Mouse (Mus musculus) T-cell, adult 2 months (primary cell): Measurements from ENCODE around the gene Cyp2d22.
A peak's percentile ranks its signal among the peaks of the same experiment; 100 is the strongest.
"Not testable (repeated sequence)": the region's sequence is repeated elsewhere in the genome, so short reads cannot be mapped to it uniquely, and the experiment has no call there.

Experiments
- DNase-seq: peaks from one replicate; pipeline ENCODE4 v3.0.0; 2022; ENCODE audit warnings: low spot score

Gene Cyp2d22

DNA sequence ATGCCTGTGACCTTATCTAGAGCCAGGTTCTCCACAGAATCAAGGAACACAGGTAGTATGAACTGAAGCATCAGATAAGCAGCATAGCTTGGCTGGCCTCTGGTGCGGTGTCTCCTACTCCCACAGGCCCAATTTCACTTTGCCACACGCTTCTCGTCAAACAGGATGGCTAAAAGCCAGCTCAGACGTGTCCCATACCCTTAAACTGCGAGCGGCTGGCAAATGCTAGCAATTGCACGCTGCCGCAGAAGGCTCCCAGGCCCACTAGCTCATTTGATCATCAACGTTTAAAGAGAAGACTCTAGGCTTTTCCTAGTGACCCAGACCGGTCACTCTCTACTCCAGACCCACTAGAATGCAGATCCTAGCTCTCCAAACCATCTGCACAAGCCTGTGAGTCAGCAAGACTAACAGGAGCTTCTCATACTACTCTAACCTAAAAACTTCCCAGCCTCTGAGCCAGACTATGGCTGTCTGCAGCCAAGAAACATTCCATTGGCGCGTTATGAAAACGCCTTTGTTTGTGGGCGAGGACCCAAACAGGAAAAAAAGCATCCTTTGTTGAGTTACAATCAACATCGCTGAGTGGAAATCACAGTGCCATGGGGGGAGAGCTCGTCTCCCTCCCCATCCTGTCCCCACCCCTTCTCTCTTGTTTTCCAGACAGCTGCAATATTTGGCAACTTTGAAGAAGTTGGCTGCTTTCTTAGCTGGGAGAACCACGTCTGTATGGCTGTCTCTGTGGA lies 3.5 kb downstream of the Cyp2d22 start:
- DNase-seq = no peak

GRCm38 (mm10) chr15:82375855-82376254 lies 4.2 kb downstream of the Cyp2d22 start:
- no peak for DNase-seq

- no peak for DNase-seq
Observed at GRCm38 (mm10) chr15:82374437-82374836, 5.6 kb downstream of the Cyp2d22 start.

GRCm38 (mm10) chr15:82372991-82373390 lies 7.1 kb downstream of the Cyp2d22 start:
- DNase-seq = no peak

DNA sequence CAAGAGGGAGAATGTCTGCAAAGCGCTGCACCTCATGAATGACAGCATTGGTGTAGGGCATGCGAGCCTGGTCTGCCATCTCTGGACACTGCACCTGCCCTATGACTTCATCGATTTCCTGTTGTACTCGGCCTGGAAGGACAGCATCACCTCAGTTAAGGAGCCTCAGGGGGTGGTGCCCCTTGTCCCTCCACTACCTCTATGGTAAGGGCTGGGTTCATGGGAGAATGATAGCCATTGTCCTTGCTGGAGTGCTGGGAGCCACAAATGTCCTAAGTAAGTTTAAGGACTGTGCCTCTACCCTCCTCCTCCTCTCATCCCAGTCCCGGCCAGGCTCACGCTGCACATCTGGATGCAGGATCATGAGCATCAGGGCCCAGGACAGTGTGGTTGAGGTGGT lies 7.6 kb downstream of the Cyp2d22 start:
- no peak for DNase-seq

- DNase-seq = no peak
Observed at GRCm38 (mm10) chr15:82368851-82369250, 11.2 kb downstream of the Cyp2d22 start.

GRCm38 (mm10) chr15:82368146-82368545 lies 11.9 kb downstream of the Cyp2d22 start:
- no peak for DNase-seq

GRCm38 (mm10) chr15:82364561-82364960 lies 15.5 kb downstream of the Cyp2d22 start:
- DNase-seq = not testable (repeated sequence)

DNA sequence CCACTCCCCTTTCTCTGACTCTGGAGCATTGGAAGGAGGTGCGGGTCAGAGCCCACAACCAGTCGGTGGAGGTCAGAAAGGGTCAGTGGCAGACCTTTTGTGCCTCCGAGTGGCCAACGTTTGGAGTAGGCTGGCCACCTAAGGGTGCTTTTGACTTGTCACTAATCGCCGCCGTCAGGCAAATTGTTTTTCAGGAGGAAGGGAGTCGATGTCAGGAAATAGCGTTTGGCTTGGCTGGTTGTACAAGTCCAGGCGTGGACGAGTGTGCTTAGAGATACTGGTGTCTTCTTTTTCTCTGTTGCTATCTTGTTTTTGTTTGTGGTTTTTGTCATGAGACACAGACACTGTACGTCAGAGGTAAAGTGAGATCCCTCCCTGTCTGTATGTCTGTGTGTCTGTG lies 16.3 kb downstream of the Cyp2d22 start:
- peak; percentile 55 for DNase-seq

DNA sequence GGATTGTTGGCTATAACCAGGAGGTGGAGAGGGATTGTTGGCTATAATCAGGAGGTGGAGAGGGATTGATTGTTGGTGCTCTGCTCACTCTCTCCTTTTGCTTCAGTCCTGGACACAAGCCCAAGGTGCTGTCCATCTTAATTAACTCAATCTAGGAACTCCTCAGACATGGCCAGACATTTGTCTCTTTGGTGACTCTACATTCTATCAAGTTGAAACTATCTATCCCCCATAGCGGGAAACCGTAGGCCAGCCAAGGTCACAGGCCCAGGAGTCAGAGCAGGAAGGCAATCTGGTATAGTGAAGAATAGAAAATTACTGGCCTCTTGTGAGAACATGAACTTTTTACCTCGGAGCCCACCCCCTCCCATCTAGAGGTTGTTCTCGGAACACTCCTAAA lies 17.8 kb downstream of the Cyp2d22 start:
- DNase-seq = no peak

- no peak for DNase-seq
Observed at GRCm38 (mm10) chr15:82361459-82362018, 18.5 kb downstream of the Cyp2d22 start.

GRCm38 (mm10) chr15:82358431-82359260 lies 21.4 kb downstream of the Cyp2d22 start:
- DNase-seq = no peak

DNA sequence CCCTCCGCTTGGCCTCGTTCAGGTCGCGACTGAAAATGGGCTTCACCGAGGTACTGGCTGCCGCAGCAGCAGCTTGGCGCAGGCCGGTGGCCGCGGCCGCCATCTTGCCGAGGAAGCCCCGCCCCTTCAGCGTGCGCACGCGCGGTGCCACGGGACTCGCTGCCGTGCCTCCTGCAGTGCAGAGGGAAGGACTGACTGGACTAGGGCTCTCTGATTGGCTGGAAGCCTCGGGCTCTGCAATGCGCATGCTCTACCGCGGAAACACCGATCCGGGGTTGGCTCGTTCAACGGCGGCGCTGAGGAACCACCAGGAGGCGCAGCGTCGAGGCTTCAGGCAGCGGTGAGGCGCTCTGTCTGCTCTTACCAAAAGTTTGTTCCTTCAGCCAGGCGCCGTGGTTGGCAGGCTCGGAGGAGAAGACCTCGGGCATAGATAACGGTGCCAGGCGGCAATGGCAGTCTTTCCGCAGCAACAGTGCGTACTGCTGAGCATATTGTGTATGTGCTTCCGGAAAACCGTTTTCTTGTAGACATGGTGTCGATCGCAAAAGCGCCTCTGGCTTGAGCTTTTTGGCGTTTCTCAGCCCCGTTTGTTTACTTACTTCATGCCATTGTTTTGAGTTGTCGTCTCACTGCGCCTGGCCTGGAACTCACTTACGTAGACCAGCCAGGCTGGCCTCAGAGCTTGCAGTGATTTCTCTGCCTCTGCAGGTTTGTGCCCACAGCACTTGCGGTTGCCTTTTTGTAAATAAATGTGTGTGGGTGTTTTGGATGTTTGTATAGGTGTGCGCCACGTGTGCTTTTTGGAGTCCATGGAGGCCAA lies 25.7 kb downstream of the Cyp2d22 start, which contains the start of gene Ndufa6:
Ndufa6 (minus strand) TSS at position 197 of the 820 bp plus-strand sequence.
- peak; percentile 98 for DNase-seq

- no peak for DNase-seq
Observed at GRCm38 (mm10) chr15:82353745-82354113, 26.3 kb downstream of the Cyp2d22 start.

DNA sequence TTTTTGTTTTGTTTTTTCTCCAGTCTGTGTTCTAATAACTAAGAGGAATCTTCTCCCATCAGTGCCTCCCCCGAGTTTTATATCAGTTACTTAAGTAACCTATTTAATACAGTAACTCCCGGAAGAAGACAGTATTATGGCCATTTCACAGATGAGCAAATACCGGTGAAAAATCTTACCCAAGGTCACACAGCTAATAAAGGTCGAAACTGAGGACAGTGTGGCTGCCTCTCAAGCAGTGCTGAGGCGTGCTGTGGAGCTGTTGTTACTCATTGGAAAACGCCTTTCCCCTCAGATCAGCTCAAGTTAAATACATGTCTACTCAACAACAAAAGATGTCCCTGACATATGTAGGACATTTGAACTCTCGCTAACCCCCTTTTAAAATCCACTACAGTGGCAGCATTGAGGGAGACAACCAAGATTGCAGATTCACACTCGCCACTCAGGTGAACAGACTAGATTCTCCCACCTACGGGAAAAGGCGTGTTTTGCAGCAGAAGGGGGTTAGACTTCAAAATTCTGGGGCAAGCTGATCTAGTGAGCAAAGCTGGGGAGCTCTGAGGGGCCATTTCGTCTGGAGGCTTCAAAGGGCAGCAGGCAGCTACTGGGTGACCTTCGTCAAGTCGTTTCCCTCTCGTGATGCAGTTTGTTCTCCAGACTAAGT lies 26.8 kb downstream of the Cyp2d22 start:
- no peak for DNase-seq

DNA sequence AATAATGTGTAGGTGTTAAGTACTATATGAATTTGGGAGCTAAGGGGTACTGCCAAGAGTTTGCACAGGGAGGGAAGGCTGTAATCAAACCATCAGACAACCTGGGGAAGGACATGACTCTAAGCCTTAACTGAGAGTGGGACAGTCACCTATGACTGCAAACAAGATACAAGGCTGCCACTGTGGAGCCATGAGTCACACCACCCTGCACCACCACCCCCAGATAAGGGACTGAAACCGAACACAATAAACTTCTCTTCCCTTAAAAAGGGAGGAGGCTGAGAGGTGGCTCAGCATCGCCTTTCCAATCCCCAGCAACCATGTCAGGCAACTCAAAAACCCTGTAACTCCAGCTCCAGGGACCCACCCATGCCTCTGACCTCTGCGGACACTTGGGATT lies 28.6 kb downstream of the Cyp2d22 start:
- DNase-seq = no peak

DNA sequence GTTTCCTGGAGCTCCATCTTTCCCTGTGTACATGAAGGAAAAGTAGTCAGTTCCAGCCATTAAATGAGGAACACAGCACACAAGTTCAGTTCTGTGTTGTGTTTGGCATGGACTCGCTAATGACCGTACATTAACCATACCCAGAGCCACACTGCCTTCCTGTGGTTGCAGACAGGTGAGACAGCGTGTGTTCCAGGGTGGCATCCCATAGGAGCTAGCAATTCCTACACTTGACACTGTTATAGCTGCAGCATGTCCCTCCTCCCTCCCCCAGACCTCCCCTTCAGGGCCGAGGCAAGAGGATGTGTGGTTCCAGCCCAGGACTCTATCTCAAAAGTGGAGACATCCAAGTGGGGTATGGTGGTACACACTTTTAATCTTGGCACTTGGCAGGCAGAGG lies 29.7 kb downstream of the Cyp2d22 start:
- no peak for DNase-seq

- DNase-seq = no peak
Observed at GRCm38 (mm10) chr15:82348999-82349341, 31.1 kb downstream of the Cyp2d22 start.

DNA sequence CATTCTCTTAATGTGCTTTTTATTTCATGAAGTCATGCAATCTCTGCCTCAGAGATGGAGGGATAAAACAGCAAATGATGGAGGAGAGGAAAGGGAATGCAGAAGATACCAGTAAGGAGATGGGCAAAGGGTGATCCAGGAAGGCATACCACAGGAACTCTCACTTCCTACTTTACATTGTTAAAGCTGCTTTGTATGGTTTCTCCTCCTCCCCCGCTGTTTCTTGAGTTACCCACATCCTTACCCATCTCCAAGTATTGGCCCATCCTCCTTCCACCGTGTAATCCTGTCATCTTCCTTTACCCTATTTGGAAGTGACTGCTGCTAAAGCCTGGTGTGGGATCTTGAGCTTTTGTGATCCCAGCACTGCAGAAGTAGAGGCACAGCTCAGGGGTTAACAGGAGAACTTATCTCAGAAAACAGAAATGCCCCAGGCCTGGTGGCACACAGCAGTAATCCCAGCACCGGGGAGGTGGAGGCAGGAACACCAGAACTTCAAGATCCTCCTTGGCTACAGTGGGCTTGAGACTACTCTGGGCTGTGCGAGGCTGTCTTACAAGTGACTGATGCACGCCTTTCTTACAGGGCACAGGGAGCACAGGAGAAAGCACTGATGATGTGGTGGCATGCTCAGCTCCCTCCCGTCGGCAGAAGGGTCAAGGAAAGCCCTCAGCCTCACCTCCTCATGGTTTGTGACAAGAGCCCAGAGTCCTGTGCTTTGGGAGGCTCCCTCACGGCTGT lies 31.6 kb downstream of the Cyp2d22 start:
- no peak for DNase-seq

- DNase-seq = no peak
Observed at GRCm38 (mm10) chr15:82347852-82348251, 32.2 kb downstream of the Cyp2d22 start.

DNA sequence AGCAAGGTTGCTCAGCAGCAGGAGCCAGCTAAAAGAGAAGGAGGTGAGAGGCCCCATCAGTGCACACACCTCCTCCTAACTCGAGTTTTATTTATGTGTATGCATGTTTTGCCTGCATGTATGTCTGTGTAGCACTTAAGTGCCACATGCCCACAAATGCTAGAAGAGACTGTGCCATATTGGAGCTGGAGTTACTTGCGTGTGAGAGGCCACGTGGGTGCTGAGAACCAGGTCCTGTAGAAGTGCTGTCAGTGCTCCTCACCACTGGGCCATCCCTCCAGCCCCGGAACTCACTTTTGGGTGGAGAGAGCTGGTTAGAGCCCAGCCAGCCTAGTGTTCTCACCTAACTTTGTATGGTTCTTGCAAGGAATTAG lies 32.8 kb downstream of the Cyp2d22 start:
- no peak for DNase-seq
